Mouse (Mus musculus) liver, adult (tissue): Measurements from ENCODE around the gene Fkbp15.

ENCODE experiments used
- GATA4 ChIP-seq: IDR thresholded peaks from 2 replicates; pipeline ENCODE4 v1.6.1; 2014; ENCODE audit warnings: mild to moderate bottlenecking, low read length; ENCODE audit not compliant: insufficient replicate concordance

The Fkbp15 gene

GRCm38 (mm10) chr4:62306840-62307239 is 53.5 kb downstream of the Fkbp15 start:
- TF ChIP-seq GATA4: no peak

- TF ChIP-seq GATA4: no peak
Observed at GRCm38 (mm10) chr4:62306301-62306700, 54.0 kb downstream of the Fkbp15 start.

- no peak for TF ChIP-seq GATA4
Observed at GRCm38 (mm10) chr4:62303288-62303687, 57.1 kb downstream of the Fkbp15 start.

- TF ChIP-seq GATA4: no peak
Observed at GRCm38 (mm10) chr4:62302795-62303194, 57.6 kb downstream of the Fkbp15 start.

GRCm38 (mm10) chr4:62300001-62300400 is 60.3 kb downstream of the Fkbp15 start:
- TF ChIP-seq GATA4: no peak

- TF ChIP-seq GATA4: no peak
Observed at GRCm38 (mm10) chr4:62297280-62298130, 62.8 kb downstream of the Fkbp15 start.

- no peak for TF ChIP-seq GATA4
Observed at GRCm38 (mm10) chr4:62294741-62295140, 65.6 kb downstream of the Fkbp15 start.

GRCm38 (mm10) chr4:62293219-62293861 is 67.0 kb downstream of the Fkbp15 start:
- TF ChIP-seq GATA4: no peak

- no peak for TF ChIP-seq GATA4
Observed at GRCm38 (mm10) chr4:62292461-62293180, 67.7 kb downstream of the Fkbp15 start.

GRCm38 (mm10) chr4:62290816-62291505 is 69.4 kb downstream of the Fkbp15 start:
- TF ChIP-seq GATA4: no peak

- no peak for TF ChIP-seq GATA4
Observed at GRCm38 (mm10) chr4:62289226-62289625, 71.1 kb downstream of the Fkbp15 start.

- TF ChIP-seq GATA4: no peak
Observed at GRCm38 (mm10) chr4:62286992-62287900, 73.1 kb downstream of the Fkbp15 start.

GRCm38 (mm10) chr4:62286257-62286991 is 73.9 kb downstream of the Fkbp15 start:
- TF ChIP-seq GATA4: no peak

GRCm38 (mm10) chr4:62285576-62285975 is 74.8 kb downstream of the Fkbp15 start:
- no peak for TF ChIP-seq GATA4

- TF ChIP-seq GATA4: no peak
Observed at GRCm38 (mm10) chr4:62282969-62283368, 77.4 kb downstream of the Fkbp15 start.
